Mouse (Mus musculus): ENCODE results near the gene Hmgb1. TPM values are rescaled to one million over a fixed set of nuclear protein-coding genes. Genes with fewer than 3 reads are reported as not detected.

Gene Hmgb1
- polyA plus RNA-seq, 1 experiment, result 231 TPM

DNA sequence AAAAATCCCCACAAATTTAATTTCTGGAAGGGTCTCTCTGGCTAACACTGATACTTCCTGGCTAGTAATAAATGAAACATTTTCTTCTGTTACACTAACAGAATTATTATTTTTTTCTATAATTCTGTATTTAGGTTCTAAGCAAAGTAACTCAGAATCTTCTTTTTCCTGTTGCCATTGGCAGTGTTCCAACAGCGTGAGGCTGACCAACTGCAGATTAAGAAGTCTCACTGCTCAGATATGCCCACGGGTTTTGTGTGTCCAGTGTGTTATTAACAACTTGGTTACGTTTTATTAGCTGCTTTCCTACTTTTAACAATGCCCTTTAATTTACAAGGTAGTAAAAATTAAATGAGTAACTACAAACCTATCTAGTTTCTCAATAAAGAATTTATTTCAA lies 46.8 kb downstream of the Hmgb1 start:
- Histone ChIP-seq H3K27ac (ENCODE audit: control insufficient read depth, insufficient read depth, low read depth, low read length, poor library complexity) (no peak overlapping the region), H3K4me3 (replicated peaks; ENCODE audit: control insufficient read depth, low read depth, low read length) (no peak overlapping the region), H3K4me1 (ENCODE audit: control insufficient read depth, insufficient read depth, low read length) (peaks cover 8% of the 10 kb centered on the region; the same call in 1 of the 2 replicates)
- no peak for TF ChIP-seq POLR2A (IDR thresholded peaks at IDR 0.05; ENCODE audit: borderline replicate concordance, control insufficient read depth, low read depth, low read length)
- no peak for TF ChIP-seq CTCF (IDR thresholded peaks at IDR 0.05; ENCODE audit: control insufficient read depth, insufficient read depth, low read length)
- 31% methylated on average over 3 of the region's 3 CpGs for WGBS

- Histone ChIP-seq H3K27ac (ENCODE audit: control insufficient read depth, insufficient read depth, low read depth, low read length, poor library complexity) (no peak overlapping the region), H3K4me3 (replicated peaks; ENCODE audit: control insufficient read depth, low read depth, low read length) (no peak overlapping the region), H3K4me1 (ENCODE audit: control insufficient read depth, insufficient read depth, low read length) (peaks cover 8% of the 10 kb centered on the region; the same call in 1 of the 2 replicates)
- WGBS, result 28% methylated on average over 4 of the region's 4 CpGs
- TF ChIP-seq POLR2A (IDR thresholded peaks at IDR 0.05; ENCODE audit: borderline replicate concordance, control insufficient read depth, low read depth, low read length), result no peak
- TF ChIP-seq CTCF (IDR thresholded peaks at IDR 0.05; ENCODE audit: control insufficient read depth, insufficient read depth, low read length), result no peak
Measured at GRCm38 (mm10) chr5:149136933-149137365, 47.3 kb downstream of the Hmgb1 start.

GRCm38 (mm10) chr5:149135455-149136354 lies 48.6 kb downstream of the Hmgb1 start:
- no peak overlapping the region for H3K4me3 ChIP-seq (replicated peaks; ENCODE audit: control insufficient read depth, low read depth, low read length)
- no peak overlapping the region for H3K27ac ChIP-seq (ENCODE audit: control insufficient read depth, insufficient read depth, low read depth, low read length, poor library complexity)
- TF ChIP-seq POLR2A (IDR thresholded peaks at IDR 0.05; ENCODE audit: borderline replicate concordance, control insufficient read depth, low read depth, low read length) (no peak), CTCF (IDR thresholded peaks at IDR 0.05; ENCODE audit: control insufficient read depth, insufficient read depth, low read length) (no peak)
- 71% methylated on average over 10 of the region's 10 CpGs for WGBS
- H3K4me1 ChIP-seq (ENCODE audit: control insufficient read depth, insufficient read depth, low read length), result peaks cover 8% of the 10 kb centered on the region; the same call in 1 of the 2 replicates

DNA sequence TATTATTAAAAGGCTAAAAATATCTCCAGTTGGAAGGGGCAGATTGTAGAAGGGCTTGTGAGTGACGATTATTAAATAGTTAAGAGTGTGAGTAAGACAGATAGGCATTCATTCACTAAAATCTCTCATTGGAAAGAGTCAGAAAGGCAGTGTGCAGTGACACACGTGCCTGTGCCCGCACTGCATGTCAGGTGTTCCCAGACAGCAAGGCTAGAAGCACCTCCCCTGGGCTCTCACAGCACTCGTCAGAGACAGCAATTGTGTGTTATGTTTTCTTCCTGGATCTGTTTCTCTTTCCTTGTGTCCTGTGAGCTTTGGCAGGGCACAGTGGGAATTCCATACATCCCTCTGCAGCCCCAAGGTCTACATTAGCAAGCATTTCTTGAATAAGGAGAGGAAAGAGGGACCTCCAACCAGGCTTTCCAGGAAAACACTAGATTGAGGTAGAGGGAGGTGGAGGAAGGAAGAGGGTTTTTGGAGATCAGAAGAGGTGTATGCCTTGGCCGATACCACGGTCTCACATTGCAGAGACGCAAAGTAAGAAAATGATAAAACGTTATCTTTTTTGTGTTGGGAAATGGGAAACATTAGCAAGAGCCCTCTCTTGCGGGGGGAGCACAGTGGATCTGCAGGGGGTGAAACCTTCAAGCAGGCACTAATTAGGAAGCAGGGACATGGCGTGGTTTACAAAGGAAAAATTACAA lies 49.4 kb downstream of the Hmgb1 start:
- WGBS, result 61% methylated on average over 10 of the region's 10 CpGs
- TF ChIP-seq CTCF (IDR thresholded peaks at IDR 0.05; ENCODE audit: control insufficient read depth, insufficient read depth, low read length) (no peak), POLR2A (IDR thresholded peaks at IDR 0.05; ENCODE audit: borderline replicate concordance, control insufficient read depth, low read depth, low read length) (no peak)
- Histone ChIP-seq H3K27ac (ENCODE audit: control insufficient read depth, insufficient read depth, low read depth, low read length, poor library complexity) (no peak overlapping the region), H3K4me1 (ENCODE audit: control insufficient read depth, insufficient read depth, low read length) (peaks cover 8% of the 10 kb centered on the region; the same call in 1 of the 2 replicates), H3K4me3 (replicated peaks; ENCODE audit: control insufficient read depth, low read depth, low read length) (no peak overlapping the region)

DNA sequence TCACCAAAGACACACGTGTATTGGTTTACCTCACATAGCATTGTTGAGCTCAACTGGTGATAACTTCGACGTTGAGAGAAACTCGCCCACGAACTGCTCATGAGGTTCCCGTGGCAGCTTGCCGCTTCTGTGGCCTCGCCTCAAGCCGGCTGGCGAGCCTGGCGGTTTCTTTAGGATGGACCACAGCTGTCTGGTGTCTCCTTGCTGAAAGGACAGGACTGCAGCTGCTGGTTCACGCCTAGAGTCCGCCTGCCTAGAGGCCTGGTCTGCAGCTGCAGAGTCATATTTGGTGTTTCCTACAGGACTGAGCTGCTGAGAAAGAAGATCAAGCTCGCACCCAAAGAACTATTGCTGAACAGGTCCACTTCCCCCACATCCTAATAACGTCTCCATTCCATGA lies 55.8 kb downstream of the Hmgb1 start:
- H3K27ac ChIP-seq (ENCODE audit: control insufficient read depth, insufficient read depth, low read depth, low read length, poor library complexity), result no peak overlapping the region
- H3K4me3 ChIP-seq (replicated peaks; ENCODE audit: control insufficient read depth, low read depth, low read length), result no peak overlapping the region
- H3K4me1 ChIP-seq (ENCODE audit: control insufficient read depth, insufficient read depth, low read length), result no peaks in the 10 kb centered on the region
- TF ChIP-seq CTCF (IDR thresholded peaks at IDR 0.05; ENCODE audit: control insufficient read depth, insufficient read depth, low read length), result no peak
- no peak for TF ChIP-seq POLR2A (IDR thresholded peaks at IDR 0.05; ENCODE audit: borderline replicate concordance, control insufficient read depth, low read depth, low read length)
- WGBS, result 86% methylated on average over 15 of the region's 15 CpGs

DNA sequence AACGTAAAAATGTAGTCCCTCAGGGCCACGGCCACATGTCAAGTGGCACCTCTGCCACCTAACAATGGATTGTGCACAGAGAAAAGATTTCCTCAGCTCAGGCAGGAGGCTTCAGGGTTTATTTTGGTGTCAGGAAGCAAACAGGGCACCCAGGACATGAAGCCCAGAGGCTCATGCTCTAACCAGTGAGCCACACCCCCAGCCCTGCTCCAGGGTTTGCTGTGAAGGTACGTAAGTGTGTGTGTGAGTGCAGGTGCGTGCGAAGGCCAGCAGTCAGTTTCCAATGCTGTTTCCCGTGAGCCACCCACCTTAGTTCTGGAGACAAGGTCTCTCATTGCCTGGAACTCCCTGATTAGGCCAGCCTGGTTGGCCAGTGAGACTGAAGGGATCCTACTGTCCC lies 60.5 kb downstream of the Hmgb1 start:
- Histone ChIP-seq H3K27ac (ENCODE audit: control insufficient read depth, insufficient read depth, low read depth, low read length, poor library complexity) (no peak overlapping the region), H3K4me1 (ENCODE audit: control insufficient read depth, insufficient read depth, low read length) (no peaks in the 10 kb centered on the region), H3K4me3 (replicated peaks; ENCODE audit: control insufficient read depth, low read depth, low read length) (no peak overlapping the region)
- no peak for TF ChIP-seq POLR2A (IDR thresholded peaks at IDR 0.05; ENCODE audit: borderline replicate concordance, control insufficient read depth, low read depth, low read length)
- no peak for TF ChIP-seq CTCF (IDR thresholded peaks at IDR 0.05; ENCODE audit: control insufficient read depth, insufficient read depth, low read length)
- WGBS, result 88% methylated on average over 6 of the region's 6 CpGs

GRCm38 (mm10) chr5:149119341-149119881 lies 64.9 kb downstream of the Hmgb1 start:
- H3K27ac ChIP-seq (ENCODE audit: control insufficient read depth, insufficient read depth, low read depth, low read length, poor library complexity), result peak overlapping the region; percentile 86
- TF ChIP-seq POLR2A (IDR thresholded peaks at IDR 0.05; ENCODE audit: borderline replicate concordance, control insufficient read depth, low read depth, low read length) (no peak), CTCF (IDR thresholded peaks at IDR 0.05; ENCODE audit: control insufficient read depth, insufficient read depth, low read length) (no peak)
- 81% methylated on average over 16 of the region's 16 CpGs for WGBS
- H3K4me3 ChIP-seq (replicated peaks; ENCODE audit: control insufficient read depth, low read depth, low read length), result no peak overlapping the region
- no peaks in the 10 kb centered on the region for H3K4me1 ChIP-seq (ENCODE audit: control insufficient read depth, insufficient read depth, low read length)

Measured in bone marrow, adult 2 months (tissue).